Mouse (Mus musculus): ENCODE results near the gene Spats1. TPM values are rescaled to one million over a fixed set of nuclear protein-coding genes. Genes with fewer than 3 reads are reported as not detected.

Gene Spats1
- total RNA-seq, 2 experiments from 2014 or later, result not detected

GRCm38 (mm10) chr17:45485581-45485980, 10.4 kb upstream of the Spats1 start:
- H3K27ac ChIP-seq, result no peak overlapping the region
- H3K4me3 ChIP-seq, result no peak overlapping the region
- DNase-seq, result no peak
- TF ChIP-seq CTCF (IDR thresholded peaks at IDR 0.05), result no peak
- intact Hi-C loops (cut with DNase I), result no loop called here

DNA sequence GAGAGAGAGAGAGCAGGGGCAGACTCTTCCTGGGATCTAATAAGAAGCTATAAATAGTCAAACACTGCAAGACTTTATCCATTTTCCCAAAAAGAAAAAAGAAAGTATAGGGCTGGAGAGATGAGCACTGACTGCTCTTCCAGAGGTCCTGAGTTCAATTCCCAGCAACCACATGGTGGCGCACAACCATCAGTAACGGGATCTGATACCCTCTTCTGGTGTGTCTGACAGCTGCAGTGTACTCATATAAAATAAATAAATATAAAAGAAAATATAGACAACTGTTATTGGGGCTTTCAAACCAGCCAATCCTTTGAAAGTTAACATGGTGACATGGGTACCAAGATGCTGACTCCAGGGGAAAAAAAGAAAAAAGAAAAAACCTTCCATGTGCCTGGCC, 5.2 kb upstream of the Spats1 start:
- TF ChIP-seq CTCF (IDR thresholded peaks at IDR 0.05), result peak; percentile 35
- no peak overlapping the region for H3K4me3 ChIP-seq
- DNase-seq, result no peak
- intact Hi-C loops (cut with DNase I), result no loop called here
- no peak overlapping the region for H3K27ac ChIP-seq

- intact Hi-C loops (cut with DNase I), result loop anchor here (1.0 to 5.0 kb wide), 2 partner anchors 74 to 164 kb away; no protein-coding TSS in a partner anchor
These were observed 3.1 kb upstream of the Spats1 start for GRCm38 (mm10) chr17:45478234-45478825.

GRCm38 (mm10) chr17:45474146-45474545, 1.1 kb downstream of the Spats1 start:
- TF ChIP-seq CTCF (IDR thresholded peaks at IDR 0.05), result no peak
- H3K4me3 ChIP-seq, result peak overlapping the region; percentile 64
- DNase-seq, result no peak
- intact Hi-C loops (cut with DNase I), result no loop called here
- H3K27ac ChIP-seq, result no peak overlapping the region

More at GRCm38 (mm10) chr17:45478234-45478825, 3.1 kb upstream of the Spats1 start:
- DNase-seq, result peak; percentile 80
- Histone ChIP-seq H3K27ac (peak overlapping the region; percentile 46; the same call in 1 of the 2 replicates), H3K4me3 (no peak overlapping the region)
- TF ChIP-seq CTCF (IDR thresholded peaks at IDR 0.05), result peak; percentile 99

- TF ChIP-seq CTCF (IDR thresholded peaks at IDR 0.05), result no peak
- Histone ChIP-seq H3K4me3 (no peak overlapping the region), H3K27ac (no peak overlapping the region)
- DNase-seq, result no peak
- intact Hi-C loops (cut with DNase I), result no loop called here
These were observed 1.5 kb downstream of the Spats1 start for GRCm38 (mm10) chr17:45473667-45474066.

GRCm38 (mm10) chr17:45470726-45471125, 4.5 kb downstream of the Spats1 start:
- H3K27ac ChIP-seq, result no peak overlapping the region
- intact Hi-C loops (cut with DNase I), result no loop called here
- H3K4me3 ChIP-seq, result no peak overlapping the region
- TF ChIP-seq CTCF (IDR thresholded peaks at IDR 0.05), result no peak
- no peak for DNase-seq

DNA sequence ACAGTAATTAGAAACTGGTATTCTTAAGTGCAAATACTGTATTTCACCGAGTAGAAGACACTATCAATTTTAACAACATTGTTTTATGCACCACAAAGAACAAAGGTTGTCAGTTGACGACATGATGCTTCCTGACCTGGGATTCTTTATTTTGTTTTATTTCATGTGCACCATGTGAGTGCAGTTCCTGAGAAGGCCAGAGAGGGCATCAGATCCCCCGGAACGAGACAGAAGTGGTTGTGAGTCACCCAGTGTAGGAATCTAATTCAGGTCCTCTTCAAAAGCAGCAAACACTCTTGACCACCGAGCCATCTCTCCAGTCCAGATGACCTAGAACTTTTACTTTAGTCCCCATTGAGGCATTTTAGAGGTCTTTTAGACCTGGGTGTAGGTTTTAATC, 6.9 kb downstream of the Spats1 start:
- intact Hi-C loops (cut with DNase I), result no loop called here
- no peak for TF ChIP-seq CTCF (IDR thresholded peaks at IDR 0.05)

DNA sequence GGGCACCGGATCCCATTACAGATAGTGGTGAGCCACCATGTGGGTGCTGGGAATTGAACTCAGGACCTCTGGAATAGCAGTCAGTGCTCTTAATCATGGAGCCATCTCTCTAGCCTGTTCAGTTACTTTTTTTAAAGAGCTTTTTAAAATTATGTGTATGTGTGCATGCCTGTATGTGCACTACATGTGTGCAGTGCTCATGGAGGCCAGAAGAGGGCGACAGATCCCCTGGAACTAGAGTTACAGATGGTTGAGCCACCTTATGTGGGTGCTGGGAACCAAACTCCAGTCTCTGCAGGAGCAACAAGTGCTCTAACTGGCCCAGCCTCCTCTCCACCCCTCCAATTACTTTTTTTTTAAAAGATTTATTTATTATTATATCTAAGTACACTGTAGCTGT, 8.5 kb downstream of the Spats1 start:
- no peak for TF ChIP-seq CTCF (IDR thresholded peaks at IDR 0.05)
- no peak for DNase-seq
- H3K27ac ChIP-seq, result no peak overlapping the region
- intact Hi-C loops (cut with DNase I), result no loop called here
- H3K4me3 ChIP-seq, result no peak overlapping the region

More for the DNA sequence above, 6.9 kb downstream of the Spats1 start:
- DNase-seq, result no peak
- no peak overlapping the region for H3K4me3 ChIP-seq
- H3K27ac ChIP-seq, result no peak overlapping the region

GRCm38 (mm10) chr17:45464255-45464654, 11.0 kb downstream of the Spats1 start:
- no peak overlapping the region for H3K4me3 ChIP-seq
- TF ChIP-seq CTCF (IDR thresholded peaks at IDR 0.05), result no peak
- no peak for DNase-seq
- H3K27ac ChIP-seq, result no peak overlapping the region
- intact Hi-C loops (cut with DNase I), result no loop called here

DNA sequence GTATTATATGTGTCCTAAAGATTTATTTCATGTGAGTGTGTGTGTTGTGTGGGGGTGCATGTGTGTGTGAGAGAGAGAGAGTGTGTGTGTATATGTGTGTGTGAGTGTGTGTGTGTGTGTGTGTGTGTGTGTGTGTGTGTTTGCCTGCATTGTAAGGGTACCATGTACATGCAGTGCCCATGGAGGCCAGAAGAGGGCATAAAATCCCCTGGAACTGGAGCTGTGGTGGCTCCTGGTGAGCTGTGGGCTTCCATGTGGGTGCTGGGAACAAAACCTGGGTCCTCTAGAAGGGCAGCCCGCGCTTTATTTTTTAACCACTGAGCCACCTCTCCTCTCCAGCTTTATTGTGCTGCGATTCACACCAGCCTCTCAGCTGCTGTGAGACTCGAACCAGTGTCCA, 12.7 kb downstream of the Spats1 start:
- no peak for TF ChIP-seq CTCF (IDR thresholded peaks at IDR 0.05)
- DNase-seq, result no peak
- intact Hi-C loops (cut with DNase I), result no loop called here
- Histone ChIP-seq H3K27ac (no peak overlapping the region), H3K4me3 (no peak overlapping the region)

- DNase-seq, result no peak
- H3K4me3 ChIP-seq, result no peak overlapping the region
These were observed 16.2 kb downstream of the Spats1 start for GRCm38 (mm10) chr17:45459062-45459461.

DNA sequence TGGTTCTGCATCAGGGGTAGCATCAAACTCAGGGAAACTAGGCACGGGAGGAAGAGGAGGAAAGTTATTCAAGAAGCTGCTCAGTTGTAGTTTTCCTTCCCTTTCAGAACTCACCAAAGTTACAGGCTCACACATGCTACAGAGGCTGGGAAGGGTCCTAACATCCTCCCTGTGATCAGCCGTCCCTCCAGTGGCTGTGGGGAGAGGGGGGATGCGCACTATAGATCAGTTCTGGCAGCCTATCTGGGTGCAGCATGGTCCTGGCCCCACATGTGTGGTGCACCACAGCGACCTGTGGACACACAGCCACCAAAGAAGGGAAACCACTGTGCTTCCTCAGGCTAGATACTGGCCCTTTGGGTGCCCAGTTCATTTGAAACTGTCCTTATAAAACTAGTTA, 16.7 kb downstream of the Spats1 start:
- intact Hi-C loops (cut with DNase I), result no loop called here
- Histone ChIP-seq H3K27ac (no peak overlapping the region), H3K4me3 (no peak overlapping the region)
- no peak for TF ChIP-seq CTCF (IDR thresholded peaks at IDR 0.05)
- no peak for DNase-seq

More at GRCm38 (mm10) chr17:45459062-45459461, 16.2 kb downstream of the Spats1 start:
- intact Hi-C loops (cut with DNase I), result no loop called here
- H3K27ac ChIP-seq, result no peak overlapping the region
- TF ChIP-seq CTCF (IDR thresholded peaks at IDR 0.05), result no peak

DNA sequence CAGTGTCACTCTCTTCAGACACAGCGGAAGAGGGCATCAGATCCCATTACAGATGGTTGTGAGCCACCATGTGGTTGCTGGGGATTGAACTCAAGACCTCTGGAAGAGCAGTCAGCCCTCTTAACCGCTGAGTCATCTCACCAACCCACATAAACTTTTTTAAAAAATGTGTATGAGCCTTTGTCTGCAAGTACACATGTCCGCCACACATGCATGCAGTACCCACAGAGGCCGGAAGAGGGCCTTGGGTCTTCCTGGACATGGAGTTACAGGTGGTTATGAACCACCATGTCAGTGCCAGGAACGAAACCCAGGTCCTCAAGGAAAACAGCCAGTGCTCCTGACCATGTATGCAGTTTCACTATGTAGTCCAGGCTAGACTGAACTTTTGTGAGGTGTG, 17.7 kb downstream of the Spats1 start:
- H3K4me3 ChIP-seq, result no peak overlapping the region
- DNase-seq, result no peak
- intact Hi-C loops (cut with DNase I), result no loop called here
- H3K27ac ChIP-seq, result no peak overlapping the region
- TF ChIP-seq CTCF (IDR thresholded peaks at IDR 0.05), result no peak
